Mouse (Mus musculus) E14TG2a.4 (cell line): ENCODE measurements around the gene Il18r1.
A peak's percentile ranks its signal among the peaks of the same experiment; 100 is the strongest.

Experiments used
- H3K27me3 ChIP-seq: 2 replicates; pipeline ENCODE4 v1.6.1; 2014; ENCODE audit warnings: low read length, control low read depth; ENCODE audit not compliant: insufficient read depth
- H3K36me3 ChIP-seq: 2 replicates; pipeline ENCODE4 v1.6.1; 2014; ENCODE audit warnings: low read length, control low read depth; ENCODE audit not compliant: insufficient read depth
- H3K4me1 ChIP-seq: replicated peaks from 2 replicates; pipeline ENCODE4 v1.6.1; 2014; ENCODE audit warnings: low read depth, low read length, control low read depth
- H3K4me3 ChIP-seq: replicated peaks from 2 replicates; pipeline ENCODE4 v1.5.1; 2014; ENCODE audit warnings: mild to moderate bottlenecking, low read length
- H3K9me3 ChIP-seq: 2 replicates; pipeline ENCODE4 v1.6.1; 2014; ENCODE audit warnings: low read length, control low read depth
- CTCF ChIP-seq: conservative IDR thresholded peaks from 2 replicates; pipeline ENCODE4 v1.5.1; 2014; ENCODE audit warnings: low read length
- NANOG ChIP-seq: IDR thresholded peaks from 2 replicates; pipeline ENCODE4 v1.6.1; 2014; ENCODE audit warnings: borderline replicate concordance, low read length, mixed read lengths
- POU5F1 ChIP-seq: IDR thresholded peaks from 2 replicates; pipeline ENCODE4 v1.6.1; 2014; ENCODE audit warnings: low read length, borderline replicate concordance

Gene Il18r1

GRCm38 (mm10) chr1:40465477-40466430 is at the start of gene Il18r1:
Il18r1 (plus strand) TSS chr1:40465552.
- Histone ChIP-seq H3K9me3 (peaks cover 16% of the 10 kb centered on the region), H3K4me3 (peak within 1 kb of the TSS; percentile 32; the same call in 1 of the 2 replicates), H3K4me1 (no peaks in the 10 kb centered on the region; the same call in 1 of the 2 replicates), H3K27me3 (peaks cover 3% of the 10 kb centered on the region; the same call in 1 of the 2 replicates), H3K36me3 (no peaks in the 10 kb centered on the region)
- TF ChIP-seq NANOG (no peak), CTCF (no peak), POU5F1 (no peak)

DNA sequence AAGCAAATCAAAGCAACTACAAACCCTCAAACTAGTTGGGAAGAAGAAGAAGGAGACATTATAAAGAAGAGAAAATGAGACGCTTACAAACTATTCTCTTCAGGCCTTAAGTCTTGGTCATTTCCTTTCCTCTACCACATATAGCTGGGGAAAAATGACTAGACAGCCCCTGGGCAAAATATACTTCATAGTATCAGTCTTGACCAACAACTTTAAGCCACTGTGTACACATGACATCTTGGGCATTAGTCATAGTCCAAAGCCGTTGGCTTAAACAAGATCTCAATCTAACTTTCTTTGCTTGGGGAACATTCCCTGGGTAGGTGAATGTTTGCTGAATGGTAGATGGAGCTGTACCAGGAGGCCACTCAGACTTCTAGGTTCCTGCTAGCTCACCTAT is 48.3 kb upstream of the Il18r1 start:
- no peaks in the 10 kb centered on the region for H3K9me3 ChIP-seq
- TF ChIP-seq POU5F1 (no peak), NANOG (no peak), CTCF (no peak)
- H3K27me3 ChIP-seq: no peaks in the 10 kb centered on the region

DNA sequence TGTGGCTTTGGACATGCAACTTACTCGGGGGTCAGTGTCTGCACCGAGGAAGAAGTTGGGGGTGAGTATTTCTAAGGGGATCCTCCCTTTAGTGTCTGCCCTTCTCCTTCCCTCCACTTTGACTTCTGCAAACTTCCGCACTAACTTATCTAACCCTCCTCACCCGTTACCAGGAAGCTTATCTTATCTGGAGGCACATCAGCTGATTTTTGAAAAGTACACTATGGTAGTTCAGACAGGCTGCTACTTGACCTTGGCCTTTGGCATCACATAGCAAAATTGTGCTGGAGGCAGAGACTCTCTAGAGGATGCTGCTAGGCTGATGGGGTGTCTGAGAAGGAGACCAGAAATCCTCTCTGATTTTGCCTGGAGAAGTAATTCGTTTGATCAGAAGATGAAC is 46.8 kb upstream of the Il18r1 start:
- TF ChIP-seq NANOG: no peak
- TF ChIP-seq POU5F1: no peak
- TF ChIP-seq CTCF: no peak
- no peaks in the 10 kb centered on the region for H3K4me1 ChIP-seq

More for the DNA sequence above, 48.3 kb upstream of the Il18r1 start:
- Histone ChIP-seq H3K4me1 (no peaks in the 10 kb centered on the region), H3K4me3 (no peak overlapping the region), H3K36me3 (no peaks in the 10 kb centered on the region)

GRCm38 (mm10) chr1:40423892-40424291 is 41.5 kb upstream of the Il18r1 start:
- H3K4me3 ChIP-seq: no peak overlapping the region

More for the DNA sequence above, 46.8 kb upstream of the Il18r1 start:
- Histone ChIP-seq H3K36me3 (no peaks in the 10 kb centered on the region), H3K9me3 (no peaks in the 10 kb centered on the region), H3K27me3 (no peaks in the 10 kb centered on the region), H3K4me3 (no peak overlapping the region)

GRCm38 (mm10) chr1:40427270-40427669 is 38.1 kb upstream of the Il18r1 start:
- H3K36me3 ChIP-seq: no peaks in the 10 kb centered on the region
- TF ChIP-seq CTCF (no peak), POU5F1 (no peak), NANOG (no peak)

More at GRCm38 (mm10) chr1:40423892-40424291, 41.5 kb upstream of the Il18r1 start:
- no peaks in the 10 kb centered on the region for H3K36me3 ChIP-seq
- no peaks in the 10 kb centered on the region for H3K4me1 ChIP-seq
- H3K9me3 ChIP-seq: no peaks in the 10 kb centered on the region
- TF ChIP-seq NANOG: no peak
- no peaks in the 10 kb centered on the region for H3K27me3 ChIP-seq

DNA sequence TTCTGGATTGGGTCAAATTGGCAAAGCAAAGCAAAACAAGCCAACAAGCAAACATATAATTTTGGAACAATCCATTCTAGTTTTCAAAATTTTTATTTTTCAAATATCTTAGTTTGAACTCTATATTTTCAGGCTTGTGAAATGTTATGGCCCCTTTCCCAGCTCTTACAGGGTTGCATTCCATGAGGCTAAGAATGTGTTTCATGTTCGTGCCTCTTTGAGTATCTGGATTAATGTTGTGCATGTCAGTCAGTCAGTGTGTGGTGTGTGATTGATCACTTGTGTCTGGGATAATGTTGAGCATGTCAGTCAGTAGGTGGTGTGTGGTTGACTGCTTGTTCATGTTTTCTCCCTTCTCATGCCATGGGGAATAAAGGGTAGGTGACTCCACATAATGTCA is 37.5 kb upstream of the Il18r1 start:
- Histone ChIP-seq H3K4me3 (no peak overlapping the region), H3K4me1 (no peaks in the 10 kb centered on the region), H3K36me3 (no peaks in the 10 kb centered on the region), H3K9me3 (no peaks in the 10 kb centered on the region), H3K27me3 (no peaks in the 10 kb centered on the region)
- TF ChIP-seq CTCF (no peak), POU5F1 (no peak), NANOG (no peak)

More at GRCm38 (mm10) chr1:40427270-40427669, 38.1 kb upstream of the Il18r1 start:
- Histone ChIP-seq H3K4me3 (no peak overlapping the region), H3K9me3 (no peaks in the 10 kb centered on the region), H3K4me1 (no peaks in the 10 kb centered on the region), H3K27me3 (no peaks in the 10 kb centered on the region)

GRCm38 (mm10) chr1:40428910-40429675 is 36.3 kb upstream of the Il18r1 start, which contains the start of gene Il1rl1:
Il1rl1 (plus strand) TSS chr1:40429570.
- Histone ChIP-seq H3K36me3 (no peaks in the 10 kb centered on the region), H3K4me3 (no peak within 1 kb of the TSS), H3K9me3 (no peaks in the 10 kb centered on the region), H3K4me1 (no peaks in the 10 kb centered on the region), H3K27me3 (no peaks in the 10 kb centered on the region)
- TF ChIP-seq NANOG (no peak), POU5F1 (no peak), CTCF (no peak)
